Mouse (Mus musculus) heart, postnatal 0 days (tissue): ENCODE data around the gene Trip4. TPM values are rescaled to one million over a fixed set of nuclear protein-coding genes. Genes with fewer than 3 reads are reported as not detected.

ENCODE experiments used
- ATAC-seq: fragments of 200-750 bp; cut with Nextera tagmentation; 2 replicates; pipeline ENCODE4 v1.8.0; 2017; ENCODE audit warnings: low read depth, moderate number of reproducible peaks, moderate library complexity; ENCODE audit not compliant: insufficient read depth
- DNase-seq: peaks from one replicate; pipeline ENCODE4 v3.0.0-alpha.2; 2016; ENCODE audit warnings: low spot score
- H3K27ac ChIP-seq: fragments of 300-500 bp; sonication (generic); 2 replicates; pipeline ENCODE4 v1.5.1; 2014; ENCODE audit warnings: low read depth, mild to moderate bottlenecking
- H3K27me3 ChIP-seq: fragments of 300-500 bp; sonication (generic); 2 replicates; pipeline ENCODE4 v1.6.1; 2014; ENCODE audit warnings: low read length, mixed read lengths; ENCODE audit not compliant: control insufficient read depth, insufficient read depth
- H3K36me3 ChIP-seq: fragments of 300-500 bp; sonication (generic); replicated peaks from 2 replicates; pipeline ENCODE4 v1.6.1; 2014; ENCODE audit warnings: low read length, mixed read lengths; ENCODE audit not compliant: control insufficient read depth, insufficient read depth
- H3K4me1 ChIP-seq: fragments of 300-500 bp; sonication (generic); 2 replicates; pipeline ENCODE4 v1.6.1; 2014; ENCODE audit warnings: antibody characterized with exemption; ENCODE audit not compliant: control insufficient read depth, insufficient read depth
- H3K4me2 ChIP-seq: fragments of 300-500 bp; sonication (generic); 2 replicates; pipeline ENCODE4 v1.6.1; 2014; ENCODE audit warnings: low read depth, mild to moderate bottlenecking, low read length, moderate library complexity
- H3K4me3 ChIP-seq: fragments of 300-500 bp; sonication (generic); 2 replicates; pipeline ENCODE4 v1.5.1; 2014; ENCODE audit warnings: low read depth, low read length
- H3K9ac ChIP-seq: fragments of 300-500 bp; sonication (generic); replicated peaks from 2 replicates; pipeline ENCODE4 v1.6.1; 2014; ENCODE audit warnings: low read depth, low read length, mixed read lengths
- H3K9me3 ChIP-seq: fragments of 300-500 bp; sonication (generic); replicated peaks from 2 replicates; pipeline ENCODE4 v1.6.1; 2016; ENCODE audit warnings: low read length; ENCODE audit not compliant: control insufficient read depth
- CTCF ChIP-seq: IDR thresholded peaks from 2 replicates; pipeline ENCODE4 v1.5.1; 2016; ENCODE audit warnings: antibody characterized with exemption, control low read depth, low read depth
- EP300 ChIP-seq: IDR thresholded peaks from 2 replicates; pipeline ENCODE4 v1.6.1; 2016; ENCODE audit warnings: antibody characterized with exemption, low read depth
- WGBS: fragments of 180-500 bp; shearing (Covaris S2); extraction: QIAGEN DNeasy Blood & Tissue Kit; methylation state at CpG from one replicate; pipeline ENCODE4 v1.1.7; 2014; 5-methylcytosine and 5-hydroxymethylcytosine counted together
- polyA plus RNA-seq: library from polyadenylated mRNA; unstranded; fragments of >200 nt; fragmentation: Nextera tagmentation; extraction: Ambion mirVana; gene quantifications from 2 replicates; pipeline ENCODE4 v1.2.1, GENCODE M21; 2015
- total RNA-seq: library from RNA; depleted of rRNA; stranded (reverse); fragments of >200 nt; gene quantifications from 2 replicates; pipeline ENCODE4 v1.2.3, GENCODE M21; 2014; ENCODE audit warnings: low replicate concordance

Trip4 gene
- total and polyA plus RNA-seq, 2 experiments from 2014 or later, result 15.5 to 29.8 TPM

DNA sequence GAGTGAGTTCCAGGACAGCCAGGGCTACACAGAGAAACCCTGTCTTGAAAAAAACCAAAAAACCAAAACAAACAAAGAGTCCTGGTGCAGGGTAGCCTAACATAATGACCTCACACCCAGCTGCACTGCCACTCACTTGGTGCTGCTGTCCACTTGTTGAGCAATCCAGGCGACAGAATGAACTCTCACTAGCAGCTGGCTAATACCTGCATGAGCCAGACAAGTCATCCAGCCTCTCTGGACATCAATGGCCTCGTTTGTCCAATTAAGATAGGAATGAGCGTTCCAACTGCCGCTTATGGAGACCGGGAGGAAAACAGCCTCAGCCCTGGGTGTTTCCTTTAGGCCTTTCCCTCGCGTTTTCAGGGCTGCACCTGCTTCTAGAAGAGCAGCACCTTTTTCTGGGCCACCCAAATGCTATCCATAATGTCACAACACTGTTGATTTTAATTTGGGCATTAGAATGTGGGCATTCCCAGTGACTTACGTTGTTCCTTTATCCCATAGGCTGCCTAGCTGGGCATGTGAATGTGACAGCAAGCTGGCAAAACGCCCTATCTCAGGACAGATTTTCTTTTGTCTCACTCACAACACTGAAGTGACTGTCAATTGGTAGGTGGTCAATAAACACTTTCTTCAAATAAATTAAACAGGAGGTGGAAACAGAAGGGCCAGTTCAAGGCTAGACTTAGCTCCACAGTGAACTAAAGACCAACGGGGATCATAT lies 73.8 kb downstream of the Trip4 start:
- WGBS, result 54% methylated on average over 10 of the region's 10 CpGs
- Histone ChIP-seq H3K4me2 (no peak overlapping the region), H3K36me3 (peaks cover 20% of the 10 kb centered on the region), H3K27me3 (no peaks in the 10 kb centered on the region), H3K9ac (no peak overlapping the region), H3K9me3 (no peaks in the 10 kb centered on the region), H3K4me1 (peaks cover 12% of the 10 kb centered on the region; the same call in 1 of the 2 replicates), H3K4me3 (no peak overlapping the region), H3K27ac (no peak overlapping the region)
- TF ChIP-seq EP300 (no peak), CTCF (no peak)
- ATAC-seq (no peak), DNase-seq (no peak)

- H3K27ac ChIP-seq, result no peak overlapping the region
- H3K4me3 ChIP-seq, result no peak overlapping the region
- H3K4me1 ChIP-seq, result peaks cover 15% of the 10 kb centered on the region
- ATAC-seq, result no peak
- no peak overlapping the region for H3K4me2 ChIP-seq
- H3K9ac ChIP-seq, result no peak overlapping the region
- no peak for TF ChIP-seq CTCF
- no peak for TF ChIP-seq EP300
- no peaks in the 10 kb centered on the region for H3K9me3 ChIP-seq
- DNase-seq, result no peak
- H3K27me3 ChIP-seq, result no peaks in the 10 kb centered on the region
- peaks cover 19% of the 10 kb centered on the region for H3K36me3 ChIP-seq
Observed at GRCm38 (mm10) chr9:65833640-65834039, 75.0 kb downstream of the Trip4 start.

DNA sequence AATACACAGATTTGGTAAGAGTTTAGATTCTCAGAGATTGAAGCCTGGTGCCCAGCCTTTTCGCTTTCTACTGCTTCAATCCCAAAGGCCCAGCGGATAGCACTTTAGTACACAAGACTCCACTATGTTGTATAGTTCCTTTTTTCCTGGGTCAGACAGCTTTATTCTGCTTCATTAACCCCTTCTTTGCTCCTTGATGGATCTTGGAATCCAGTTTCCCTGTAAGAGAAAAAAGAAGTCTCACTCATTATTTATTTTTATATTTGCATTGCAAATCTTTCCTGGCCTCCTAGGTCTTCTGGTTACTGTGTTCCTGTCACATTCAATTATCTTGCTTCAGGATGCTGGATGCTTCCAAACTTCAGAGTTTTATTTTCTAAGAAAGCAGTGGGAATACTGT lies 75.4 kb downstream of the Trip4 start:
- H3K4me2 ChIP-seq, result no peak overlapping the region
- peaks cover 19% of the 10 kb centered on the region for H3K4me1 ChIP-seq
- DNase-seq (no peak), ATAC-seq (no peak)
- no peaks in the 10 kb centered on the region for H3K9me3 ChIP-seq
- no peak overlapping the region for H3K9ac ChIP-seq
- H3K36me3 ChIP-seq, result peaks cover 15% of the 10 kb centered on the region
- no peak overlapping the region for H3K27ac ChIP-seq
- H3K4me3 ChIP-seq, result no peak overlapping the region
- no peaks in the 10 kb centered on the region for H3K27me3 ChIP-seq
- TF ChIP-seq CTCF, result no peak
- TF ChIP-seq EP300, result no peak
- 95% methylated on average over 2 of the region's 2 CpGs for WGBS

DNA sequence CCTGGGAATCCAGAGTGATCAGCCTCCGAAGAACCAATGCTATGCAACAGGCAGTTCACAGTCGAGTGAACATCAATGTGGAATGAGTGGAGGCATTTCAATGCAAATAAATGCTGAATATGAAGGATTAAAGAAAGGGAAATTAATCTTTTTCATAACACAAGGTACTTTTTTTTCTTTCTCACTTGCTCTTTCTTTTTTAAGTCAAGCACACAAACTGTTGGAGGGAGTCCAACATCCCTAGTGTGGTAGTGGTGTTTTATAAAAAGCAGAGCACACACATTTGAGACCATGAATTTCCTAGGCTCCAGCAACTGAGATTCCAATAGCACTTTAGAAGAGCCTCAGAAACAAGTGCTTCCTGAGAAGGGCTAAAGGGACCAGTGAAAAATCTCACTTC lies 76.6 kb downstream of the Trip4 start:
- Histone ChIP-seq H3K4me2 (no peak overlapping the region), H3K9me3 (no peaks in the 10 kb centered on the region), H3K4me1 (peaks cover 22% of the 10 kb centered on the region), H3K4me3 (no peak overlapping the region), H3K9ac (no peak overlapping the region), H3K36me3 (0 out of 2 replicates have a peak, but pooled peaks cover 7% of the 10 kb centered on the region), H3K27me3 (no peaks in the 10 kb centered on the region), H3K27ac (peak overlapping the region; percentile 43; the same call in 1 of the 2 replicates)
- DNase-seq, result no peak
- ATAC-seq, result no peak
- WGBS, result 49% methylated on average over 2 of the region's 2 CpGs
- TF ChIP-seq EP300 (no peak), CTCF (no peak)

DNA sequence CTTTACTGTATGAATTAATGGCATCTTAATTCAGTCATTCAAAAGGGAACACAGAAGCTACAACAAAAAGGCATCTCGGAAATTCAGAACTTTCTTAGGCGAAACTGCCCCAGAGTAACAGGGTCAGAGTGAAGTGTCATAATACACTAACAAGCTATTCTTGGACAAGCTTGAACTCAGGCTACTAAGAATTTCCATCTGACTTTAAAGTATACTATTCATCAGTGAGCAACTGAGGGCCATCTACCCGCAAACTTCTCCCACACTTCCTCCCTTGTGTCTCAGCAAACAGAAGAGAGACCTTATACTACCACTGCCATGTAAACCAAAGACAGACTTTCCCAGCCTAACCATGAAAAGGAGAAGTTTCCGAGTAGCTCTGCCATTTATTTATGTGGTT lies 77.4 kb downstream of the Trip4 start:
- Histone ChIP-seq H3K4me1 (peaks cover 25% of the 10 kb centered on the region), H3K36me3 (0 out of 2 replicates have a peak, but pooled peaks cover 3% of the 10 kb centered on the region), H3K4me3 (no peak overlapping the region), H3K9ac (no peak overlapping the region), H3K27ac (no peak overlapping the region), H3K27me3 (no peaks in the 10 kb centered on the region), H3K9me3 (no peaks in the 10 kb centered on the region), H3K4me2 (no peak overlapping the region)
- ATAC-seq, result no peak
- 64% methylated on average over 4 of the region's 4 CpGs for WGBS
- DNase-seq, result no peak
- TF ChIP-seq CTCF (no peak), EP300 (no peak)

- Histone ChIP-seq H3K36me3 (0 out of 2 replicates have a peak, but pooled peaks cover 3% of the 10 kb centered on the region), H3K27me3 (no peaks in the 10 kb centered on the region), H3K4me1 (peaks cover 34% of the 10 kb centered on the region), H3K27ac (no peak overlapping the region), H3K4me3 (no peak overlapping the region), H3K9ac (no peak overlapping the region), H3K4me2 (no peak overlapping the region), H3K9me3 (no peaks in the 10 kb centered on the region)
- 84% methylated on average over 4 of the region's 4 CpGs for WGBS
- TF ChIP-seq CTCF, result no peak
- TF ChIP-seq EP300, result no peak
- DNase-seq, result no peak
- no peak for ATAC-seq
Observed at GRCm38 (mm10) chr9:65830255-65830654, 78.3 kb downstream of the Trip4 start.
